Mouse (Mus musculus) urinary bladder, postnatal 4 days (tissue): ENCODE measurements around the gene Dlg5.

Source experiments
- DNase-seq, 2 experiments: peaks; one replicate each; pipeline ENCODE4 v3.0.0; 2021 to 2022; ENCODE audit warnings: low spot score in 2 of 2

The Dlg5 gene

GRCm38 (mm10) chr14:24234411-24234810 lies 11.3 kb downstream of the Dlg5 start:
- DNase-seq = no peak

GRCm38 (mm10) chr14:24232641-24233633 lies 12.8 kb downstream of the Dlg5 start:
- DNase-seq = no peak

- DNase-seq = no peak
Measured at GRCm38 (mm10) chr14:24228549-24228948, 17.2 kb downstream of the Dlg5 start.

GRCm38 (mm10) chr14:24227015-24227414 lies 18.7 kb downstream of the Dlg5 start:
- DNase-seq = no peak

GRCm38 (mm10) chr14:24226344-24226743 lies 19.4 kb downstream of the Dlg5 start:
- no peak for DNase-seq

- DNase-seq = no peak
Measured at GRCm38 (mm10) chr14:24222759-24223158, 23.0 kb downstream of the Dlg5 start.

GRCm38 (mm10) chr14:24222273-24222672 lies 23.4 kb downstream of the Dlg5 start:
- no peak for DNase-seq

GRCm38 (mm10) chr14:24217362-24217722 lies 28.4 kb downstream of the Dlg5 start:
- no peak for DNase-seq

GRCm38 (mm10) chr14:24216678-24217361 lies 28.9 kb downstream of the Dlg5 start:
- DNase-seq = no peak

- DNase-seq = no peak
Measured at GRCm38 (mm10) chr14:24216064-24216463, 29.7 kb downstream of the Dlg5 start.

GRCm38 (mm10) chr14:24214436-24214835 lies 31.3 kb downstream of the Dlg5 start:
- no peak for DNase-seq

- no peak for DNase-seq
Measured at GRCm38 (mm10) chr14:24213336-24213735, 32.4 kb downstream of the Dlg5 start.

GRCm38 (mm10) chr14:24212861-24213260 lies 32.9 kb downstream of the Dlg5 start:
- no peak for DNase-seq

GRCm38 (mm10) chr14:24207360-24207752 lies 38.4 kb downstream of the Dlg5 start:
- DNase-seq = no peak

- DNase-seq = no peak
Measured at GRCm38 (mm10) chr14:24206736-24207359, 38.9 kb downstream of the Dlg5 start.

GRCm38 (mm10) chr14:24206314-24206713 lies 39.4 kb downstream of the Dlg5 start:
- DNase-seq = no peak

- no peak for DNase-seq
Measured at GRCm38 (mm10) chr14:24205281-24205871, 40.3 kb downstream of the Dlg5 start.

GRCm38 (mm10) chr14:24203210-24203609 lies 42.5 kb downstream of the Dlg5 start:
- DNase-seq = no peak

GRCm38 (mm10) chr14:24200771-24201170 lies 44.9 kb downstream of the Dlg5 start:
- DNase-seq = no peak

- no peak for DNase-seq
Measured at GRCm38 (mm10) chr14:24199732-24200131, 46.0 kb downstream of the Dlg5 start.

- no peak for DNase-seq
Measured at GRCm38 (mm10) chr14:24197865-24198264, 47.9 kb downstream of the Dlg5 start.

GRCm38 (mm10) chr14:24196947-24197346 lies 48.8 kb downstream of the Dlg5 start:
- DNase-seq = no peak
